Mouse (Mus musculus) hindbrain, embryonic 14.5 days (tissue): ENCODE results near the gene Gla. TPM values are rescaled to one million over a fixed set of nuclear protein-coding genes. Genes with fewer than 3 reads are reported as not detected.
"Not testable (repeated sequence)": the region's sequence is repeated elsewhere in the genome, so short reads cannot be mapped to it uniquely, and the experiment has no call there.

Experiments used
- ATAC-seq: fragments of 200-750 bp; cut with Nextera tagmentation; 2 replicates; pipeline ENCODE4 v1.8.0; 2017; ENCODE audit warnings: moderate number of reproducible peaks, mild to moderate bottlenecking, moderate TSS enrichment, moderate library complexity; ENCODE audit not compliant: low FRiP score
- DNase-seq: peaks from one replicate; pipeline ENCODE4 v3.0.0-alpha.2; 2015; ENCODE audit warnings: low spot score
- H3K27ac ChIP-seq: fragments of 300-500 bp; sonication (generic); 2 replicates; pipeline ENCODE4 v1.5.1; 2014; ENCODE audit warnings: mild to moderate bottlenecking, moderate library complexity
- H3K27me3 ChIP-seq: fragments of 300-500 bp; sonication (generic); 2 replicates; pipeline ENCODE4 v1.6.1; 2014; ENCODE audit warnings: mild to moderate bottlenecking, low read length, mixed read lengths; ENCODE audit not compliant: control insufficient read depth, insufficient read depth
- H3K36me3 ChIP-seq: fragments of 300-500 bp; sonication (generic); replicated peaks from 2 replicates; pipeline ENCODE4 v1.6.1; 2014; ENCODE audit not compliant: control insufficient read depth, insufficient read depth
- H3K4me1 ChIP-seq: fragments of 300-500 bp; sonication (generic); replicated peaks from 2 replicates; pipeline ENCODE4 v1.6.1; 2014; ENCODE audit warnings: antibody characterized with exemption, low read length, mixed read lengths; ENCODE audit not compliant: control insufficient read depth, insufficient read depth
- H3K4me2 ChIP-seq: fragments of 300-500 bp; sonication (generic); replicated peaks from 2 replicates; pipeline ENCODE4 v1.6.1; 2014; ENCODE audit warnings: mild to moderate bottlenecking, moderate library complexity
- H3K4me3 ChIP-seq: fragments of 300-500 bp; sonication (generic); replicated peaks from 2 replicates; pipeline ENCODE4 v1.5.1; 2014; ENCODE audit warnings: mild to moderate bottlenecking, low read length
- H3K9ac ChIP-seq: fragments of 300-500 bp; sonication (generic); 2 replicates; pipeline ENCODE4 v1.6.1; 2014
- H3K9me3 ChIP-seq: fragments of 300-500 bp; sonication (generic); 2 replicates; pipeline ENCODE4 v1.6.1; 2016; ENCODE audit warnings: low read length; ENCODE audit not compliant: control insufficient read depth
- WGBS: fragments of 180-500 bp; shearing (Covaris S2); extraction: QIAGEN DNeasy Blood & Tissue Kit; methylation state at CpG from one replicate; pipeline ENCODE4 v1.1.7; 2014; 5-methylcytosine and 5-hydroxymethylcytosine counted together
- polyA plus RNA-seq: library from polyadenylated mRNA; unstranded; fragments of >200 nt; fragmentation: Nextera tagmentation; extraction: Ambion mirVana; gene quantifications from 2 replicates; pipeline ENCODE4 v1.2.1, GENCODE M21; 2014

Gla gene
- polyA plus RNA-seq, 1 experiment from 2014 or later, result 2.4 TPM

DNA sequence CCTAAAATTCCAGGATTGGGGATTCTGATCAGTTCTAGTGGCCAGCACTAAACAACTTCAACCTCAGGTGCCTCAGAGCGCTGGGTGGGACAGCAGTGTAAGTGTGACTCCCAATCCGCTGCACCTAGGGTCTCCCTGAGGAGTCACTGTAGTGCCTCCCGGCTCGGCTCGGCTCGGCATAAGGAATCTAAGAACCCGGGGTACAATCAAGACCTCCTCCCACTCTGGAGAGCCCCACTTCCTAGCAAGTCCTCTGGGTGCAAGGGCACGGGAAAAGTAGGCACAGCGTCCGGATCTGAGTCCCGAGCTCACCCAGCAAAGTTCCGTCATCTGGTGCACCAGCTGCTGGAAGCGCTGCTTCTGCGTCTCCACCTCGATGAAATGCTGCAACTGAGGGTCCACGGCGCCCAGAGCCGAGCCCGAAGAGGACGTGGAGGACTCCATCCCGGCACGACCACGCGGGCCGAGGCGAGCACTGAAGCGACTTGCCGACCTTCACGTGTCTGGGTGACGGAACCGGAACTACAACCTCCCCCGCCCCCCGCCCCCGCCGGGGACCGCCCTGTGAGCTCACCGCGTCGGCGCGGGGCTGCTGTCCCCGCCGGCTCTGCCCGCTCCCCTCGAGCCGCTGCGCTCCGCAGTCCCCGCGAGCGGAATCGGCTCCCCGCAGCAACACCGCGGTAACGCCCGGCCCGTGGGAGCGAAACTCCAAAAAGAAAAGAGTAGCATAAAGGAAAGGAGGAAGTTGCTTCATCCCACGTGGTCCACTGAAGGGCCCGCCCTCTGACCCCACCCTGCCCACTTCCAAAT lies 59.6 kb downstream of the Gla start, which contains the start of gene Timm8a1:
Gene Timm8a1, minus strand, starts transcription at position 721 of the 810 bp plus-strand sequence.
- H3K36me3 ChIP-seq, result no peaks in the 10 kb centered on the region
- H3K27me3 ChIP-seq, result no peaks in the 10 kb centered on the region
- peak within 1 kb of the TSS; percentile 45 for H3K4me3 ChIP-seq
- H3K4me1 ChIP-seq, result no peaks in the 10 kb centered on the region
- H3K4me2 ChIP-seq, result peak within 1 kb of the TSS; percentile 61
- peak within 1 kb of the TSS; percentile 61 for H3K9ac ChIP-seq
- 23% methylated on average over 38 of the region's 61 CpGs for WGBS
- H3K9me3 ChIP-seq, result no peaks in the 10 kb centered on the region
- H3K27ac ChIP-seq, result peak within 1 kb of the TSS; percentile 54; the same call in 1 of the 2 replicates
- ATAC-seq, result peak; percentile 90
- DNase-seq, result peak; percentile 35

DNA sequence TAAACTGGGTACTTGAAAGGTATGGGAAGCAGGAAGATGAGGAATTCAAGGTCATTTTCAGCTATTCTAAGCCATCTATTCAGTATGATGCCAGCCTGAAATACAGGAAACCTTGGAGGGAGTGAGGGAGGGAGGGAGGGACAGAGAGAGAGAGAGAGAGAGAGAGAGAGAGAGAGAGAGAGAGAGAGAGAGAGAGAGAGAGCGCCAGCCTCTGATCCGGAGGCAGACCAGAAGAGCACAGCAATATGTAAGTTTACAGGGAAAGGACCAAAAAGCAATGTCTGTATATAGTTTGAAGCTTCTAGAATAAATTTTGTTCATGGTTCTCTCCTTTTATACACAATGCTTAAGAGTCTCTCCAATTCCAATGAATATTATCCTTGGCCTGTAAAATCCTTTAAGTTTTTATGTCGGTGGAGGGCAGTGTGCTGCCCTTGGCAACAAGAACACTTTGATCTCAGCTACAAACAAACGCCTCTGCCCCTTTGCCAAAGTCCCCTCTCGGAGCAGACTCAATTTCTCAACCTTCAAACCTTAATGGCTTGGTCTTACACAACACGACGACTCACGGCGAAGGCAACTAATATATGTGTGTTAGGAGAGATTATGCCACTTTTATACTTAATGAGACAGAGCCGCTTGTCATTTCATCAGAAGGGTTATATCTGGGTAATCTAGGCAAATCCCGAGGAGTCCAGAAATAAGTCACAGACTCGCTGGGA lies 60.4 kb downstream of the Gla start:
- WGBS, result 30% methylated on average over 12 of the region's 12 CpGs
- no peaks in the 10 kb centered on the region for H3K36me3 ChIP-seq
- peak overlapping the region; percentile 45 for H3K4me3 ChIP-seq
- no peak for ATAC-seq
- no peak for DNase-seq
- H3K4me1 ChIP-seq, result no peaks in the 10 kb centered on the region
- H3K9me3 ChIP-seq, result no peaks in the 10 kb centered on the region
- no peaks in the 10 kb centered on the region for H3K27me3 ChIP-seq
- H3K9ac ChIP-seq, result peak overlapping the region; percentile 61
- peak overlapping the region; percentile 61 for H3K4me2 ChIP-seq
- no peak overlapping the region for H3K27ac ChIP-seq

DNA sequence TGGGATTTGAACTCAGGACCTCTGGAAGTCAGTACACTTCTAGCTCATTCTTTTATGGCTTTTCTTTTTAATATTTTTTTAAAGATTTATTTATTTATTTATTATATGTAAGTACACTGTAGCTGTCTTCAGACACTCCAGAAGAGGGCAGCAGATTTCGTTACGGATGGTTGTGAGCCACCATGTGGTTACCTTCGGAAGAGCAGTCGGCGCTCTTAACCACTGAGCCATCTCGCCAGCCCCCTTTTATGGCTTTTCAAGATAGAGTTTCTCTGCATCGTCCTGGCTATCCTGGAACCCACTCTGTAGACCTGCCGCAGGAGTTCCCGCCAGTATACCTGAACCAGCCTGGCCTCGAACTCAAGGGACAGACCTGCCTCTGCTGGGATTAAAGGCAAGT lies 61.1 kb downstream of the Gla start:
- H3K9me3 ChIP-seq, H3K27me3 ChIP-seq, H3K4me3 ChIP-seq, H3K27ac ChIP-seq, H3K9ac ChIP-seq, H3K4me1 ChIP-seq, ATAC-seq, H3K4me2 ChIP-seq, H3K36me3 ChIP-seq, DNase-seq: not testable (repeated sequence)
- 92% methylated on average over 10 of the region's 10 CpGs for WGBS

Other genes with a start within 250 kb of the Gla start
- gene Drp2, start 196.6 kb downstream of the Gla start, polyA plus RNA-seq, result 20.7 and 24.2 TPM in 2 replicates
- gene Taf7l, start 124.6 kb downstream of the Gla start, polyA plus RNA-seq, result 0.37 TPM in 1 of 2 replicates, not detected in the other
- 48.5 and 50.1 TPM in 2 replicates for gene Timm8a1, start 59.3 kb downstream of the Gla start, polyA plus RNA-seq
- gene Btk, start 17.6 kb downstream of the Gla start, polyA plus RNA-seq, result 0.29 TPM in 1 of 2 replicates, not detected in the other
- 187 and 221 TPM in 2 replicates for gene Rpl36a, start 15.5 kb downstream of the Gla start, polyA plus RNA-seq
- 90.2 and 102 TPM in 2 replicates for gene Hnrnph2, start 54 bp upstream of the Gla start, polyA plus RNA-seq
- gene Armcx4, start 85.4 kb upstream of the Gla start, polyA plus RNA-seq, result 5.4 and 5.7 TPM in 2 replicates
- 71.9 and 81.9 TPM in 2 replicates for gene Armcx1, start 116.8 kb upstream of the Gla start, polyA plus RNA-seq
- 38.5 and 40.4 TPM in 2 replicates for gene Armcx6, start 150.3 kb upstream of the Gla start, polyA plus RNA-seq
- 84.8 and 102 TPM in 2 replicates for gene Armcx3, start 155.5 kb upstream of the Gla start, polyA plus RNA-seq
- gene Armcx2, start 208.1 kb upstream of the Gla start, polyA plus RNA-seq, result 73.0 and 75.3 TPM in 2 replicates